Mouse (Mus musculus): ENCODE data around the gene Gfpt1.

DNA sequence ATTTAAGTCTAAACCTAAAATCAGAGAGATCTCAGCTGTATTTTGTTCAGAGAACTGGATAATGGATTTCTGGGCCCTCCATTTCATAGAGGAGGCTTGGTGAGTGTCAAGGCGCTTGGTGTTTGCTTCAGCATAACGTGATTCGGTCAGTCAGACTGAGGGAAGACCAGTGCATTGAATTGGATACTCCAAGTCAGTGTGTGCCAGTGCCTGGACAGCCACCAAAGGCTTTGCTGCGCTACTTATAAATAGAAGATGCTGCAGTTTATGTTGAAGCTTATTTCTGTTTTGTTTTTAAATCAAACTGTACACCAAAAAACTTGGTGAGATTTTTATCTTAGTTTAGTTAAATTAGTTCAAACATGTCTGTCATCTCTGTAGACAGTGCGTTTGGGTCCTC is 45.7 kb downstream of the Gfpt1 start:
- TF ChIP-seq CTCF (conservative IDR thresholded peaks at IDR 0.05; ENCODE audit: low read length) (no peak), POU5F1 (IDR thresholded peaks at IDR 0.05; ENCODE audit: borderline replicate concordance, low read length) (no peak), NANOG (IDR thresholded peaks at IDR 0.05; ENCODE audit: borderline replicate concordance, low read length) (no peak)

Measured in E14TG2a.4 (cell line).